Mouse (Mus musculus) limb, embryonic 15.5 days (tissue): ENCODE measurements around the gene Surf6. TPM values are rescaled to one million over a fixed set of nuclear protein-coding genes. Genes with fewer than 3 reads are reported as not detected.

Source experiments
- ATAC-seq: fragments of 200-750 bp; cut with Nextera tagmentation; 2 replicates; pipeline ENCODE4 v1.8.0; 2017; ENCODE audit warnings: low read depth, moderate TSS enrichment; ENCODE audit not compliant: insufficient number of reproducible peaks, low FRiP score, low TSS enrichment
- H3K27ac ChIP-seq: fragments of 300-500 bp; sonication (generic); 2 replicates; pipeline ENCODE4 v1.5.1; 2015; ENCODE audit warnings: moderate library complexity, mild to moderate bottlenecking, inconsistent platforms
- H3K27me3 ChIP-seq: fragments of 300-500 bp; sonication (generic); 2 replicates; pipeline ENCODE4 v1.6.1; 2015; ENCODE audit warnings: inconsistent platforms
- H3K36me3 ChIP-seq: fragments of 300-500 bp; sonication (generic); 2 replicates; pipeline ENCODE4 v1.6.1; 2015; ENCODE audit warnings: inconsistent platforms
- H3K4me1 ChIP-seq: fragments of 300-500 bp; sonication (generic); 2 replicates; pipeline ENCODE4 v1.6.1; 2015; ENCODE audit warnings: inconsistent platforms
- H3K4me2 ChIP-seq: fragments of 300-500 bp; sonication (generic); 2 replicates; pipeline ENCODE4 v1.6.1; 2015; ENCODE audit warnings: mild to moderate bottlenecking, inconsistent platforms
- H3K4me3 ChIP-seq: fragments of 300-500 bp; sonication (generic); 2 replicates; pipeline ENCODE4 v1.5.1; 2015; ENCODE audit warnings: mild to moderate bottlenecking, inconsistent platforms
- H3K9ac ChIP-seq: fragments of 300-500 bp; sonication (generic); 2 replicates; pipeline ENCODE4 v1.6.1; 2015; ENCODE audit warnings: inconsistent platforms
- H3K9me3 ChIP-seq: fragments of 300-500 bp; sonication (generic); 2 replicates; pipeline ENCODE4 v1.6.1; 2016; ENCODE audit warnings: inconsistent platforms
- WGBS: fragments of 180-500 bp; shearing (Covaris S2); methylation state at CpG from one replicate; pipeline ENCODE4 v1.1.7; 2015; 5-methylcytosine and 5-hydroxymethylcytosine counted together
- polyA plus RNA-seq: library from polyadenylated mRNA; unstranded; fragments of >200 nt; fragmentation: Nextera tagmentation; extraction: Ambion mirVana; gene quantifications from 2 replicates; pipeline ENCODE4 v1.2.1, GENCODE M21; 2015

The Surf6 gene
- 26.2 and 27.2 TPM in 2 replicates for polyA plus RNA-seq

GRCm38 (mm10) chr2:26902467-26903220 lies at the start of gene Surf6:
Gene Surf6 (minus strand): TSS chr2:26902879.
- under 1% methylated on average over 41 of the region's 41 CpGs for WGBS

GRCm38 (mm10) chr2:26952193-26952592 lies 49.5 kb upstream of the Surf6 start:
- Histone ChIP-seq H3K4me2 (no peak overlapping the region), H3K4me1 (no peaks in the 10 kb centered on the region), H3K9ac (no peak overlapping the region), H3K27ac (no peak overlapping the region), H3K36me3 (peaks cover 73% of the 10 kb centered on the region), H3K4me3 (no peak overlapping the region), H3K27me3 (no peaks in the 10 kb centered on the region), H3K9me3 (no peaks in the 10 kb centered on the region)
- no peak for ATAC-seq
- 92% methylated on average over 4 of the region's 4 CpGs for WGBS

More at GRCm38 (mm10) chr2:26902467-26903220, at the start of gene Surf6:
- peaks cover 23% of the 10 kb centered on the region for H3K4me1 ChIP-seq
- no peaks in the 10 kb centered on the region for H3K9me3 ChIP-seq
- ATAC-seq: peak; percentile 91
- peak within 1 kb of the TSS; percentile 91 for H3K27ac ChIP-seq
- H3K36me3 ChIP-seq: peaks cover 59% of the 10 kb centered on the region
- peak within 1 kb of the TSS; percentile 82 for H3K4me3 ChIP-seq
- H3K27me3 ChIP-seq: no peaks in the 10 kb centered on the region
- H3K4me2 ChIP-seq: peak within 1 kb of the TSS; percentile 64
- peak within 1 kb of the TSS; percentile 74 for H3K9ac ChIP-seq

- Histone ChIP-seq H3K4me2 (no peak overlapping the region), H3K27me3 (no peaks in the 10 kb centered on the region), H3K36me3 (peaks cover 71% of the 10 kb centered on the region)
Measured at GRCm38 (mm10) chr2:26951346-26951905, 48.7 kb upstream of the Surf6 start.

GRCm38 (mm10) chr2:26950411-26950810 lies 47.7 kb upstream of the Surf6 start:
- H3K4me1 ChIP-seq: no peaks in the 10 kb centered on the region
- H3K36me3 ChIP-seq: peaks cover 61% of the 10 kb centered on the region
- no peak overlapping the region for H3K4me2 ChIP-seq
- no peak overlapping the region for H3K4me3 ChIP-seq
- H3K9me3 ChIP-seq: no peaks in the 10 kb centered on the region
- WGBS: 85% methylated on average over 2 of the region's 2 CpGs
- no peak overlapping the region for H3K9ac ChIP-seq
- H3K27me3 ChIP-seq: no peaks in the 10 kb centered on the region
- no peak for ATAC-seq
- H3K27ac ChIP-seq: no peak overlapping the region

More at GRCm38 (mm10) chr2:26951346-26951905, 48.7 kb upstream of the Surf6 start:
- WGBS: 89% methylated on average over 8 of the region's 8 CpGs
- Histone ChIP-seq H3K4me1 (no peaks in the 10 kb centered on the region), H3K9ac (no peak overlapping the region), H3K4me3 (no peak overlapping the region), H3K27ac (no peak overlapping the region), H3K9me3 (no peaks in the 10 kb centered on the region)
- no peak for ATAC-seq

GRCm38 (mm10) chr2:26943253-26943652 lies 40.6 kb upstream of the Surf6 start:
- no peak overlapping the region for H3K9ac ChIP-seq
- H3K27me3 ChIP-seq: no peaks in the 10 kb centered on the region; the same call in 1 of the 2 replicates
- H3K4me1 ChIP-seq: no peaks in the 10 kb centered on the region
- H3K4me3 ChIP-seq: no peak overlapping the region
- no peak overlapping the region for H3K27ac ChIP-seq
- H3K4me2 ChIP-seq: no peak overlapping the region
- no peak for ATAC-seq
- no peaks in the 10 kb centered on the region for H3K9me3 ChIP-seq
- 0 out of 2 replicates have a peak, but pooled peaks cover 5% of the 10 kb centered on the region for H3K36me3 ChIP-seq
- WGBS: 88% methylated on average over 3 of the region's 3 CpGs

- no peaks in the 10 kb centered on the region; the same call in 1 of the 2 replicates for H3K27me3 ChIP-seq
- no peak overlapping the region for H3K9ac ChIP-seq
- H3K9me3 ChIP-seq: no peaks in the 10 kb centered on the region
- no peaks in the 10 kb centered on the region for H3K36me3 ChIP-seq
- ATAC-seq: no peak
- H3K4me1 ChIP-seq: no peaks in the 10 kb centered on the region
- 38% methylated on average over 5 of the region's 5 CpGs for WGBS
- H3K4me3 ChIP-seq: no peak overlapping the region
- H3K4me2 ChIP-seq: no peak overlapping the region
- no peak overlapping the region for H3K27ac ChIP-seq
Measured at GRCm38 (mm10) chr2:26941539-26941938, 38.9 kb upstream of the Surf6 start.

GRCm38 (mm10) chr2:26936425-26936824 lies 33.7 kb upstream of the Surf6 start:
- no peak overlapping the region for H3K9ac ChIP-seq
- H3K9me3 ChIP-seq: no peaks in the 10 kb centered on the region
- H3K27ac ChIP-seq: no peak overlapping the region
- no peak for ATAC-seq
- H3K4me3 ChIP-seq: no peak overlapping the region
- peaks cover 12% of the 10 kb centered on the region for H3K4me1 ChIP-seq
- WGBS: 72% methylated on average over 1 of the region's 1 CpGs
- no peak overlapping the region for H3K4me2 ChIP-seq
- 0 out of 2 replicates have a peak, but pooled peaks cover 3% of the 10 kb centered on the region for H3K36me3 ChIP-seq
- no peaks in the 10 kb centered on the region for H3K27me3 ChIP-seq

- Histone ChIP-seq H3K4me2 (no peak overlapping the region), H3K36me3 (peaks cover 14% of the 10 kb centered on the region), H3K4me3 (no peak overlapping the region), H3K9ac (no peak overlapping the region), H3K27me3 (no peaks in the 10 kb centered on the region), H3K4me1 (peaks cover 23% of the 10 kb centered on the region), H3K9me3 (no peaks in the 10 kb centered on the region), H3K27ac (no peak overlapping the region)
- 84% methylated on average over 2 of the region's 2 CpGs for whole genome bisulfite sequencing
- no peak for ATAC-seq
Measured at GRCm38 (mm10) chr2:26935286-26935685, 32.6 kb upstream of the Surf6 start.

- H3K9me3 ChIP-seq: no peaks in the 10 kb centered on the region
- H3K4me2 ChIP-seq: peak within 1 kb of the TSS; percentile 50
- ATAC-seq: peak; percentile 94
- peaks cover 31% of the 10 kb centered on the region for H3K4me1 ChIP-seq
- H3K9ac ChIP-seq: peak within 1 kb of the TSS; percentile 100
- under 1% methylated on average over 60 of the region's 70 CpGs for WGBS
- peak within 1 kb of the TSS; percentile 94 for H3K27ac ChIP-seq
- H3K36me3 ChIP-seq: peaks cover 31% of the 10 kb centered on the region
- no peaks in the 10 kb centered on the region for H3K27me3 ChIP-seq
- peak within 1 kb of the TSS; percentile 94 for H3K4me3 ChIP-seq
Measured at GRCm38 (mm10) chr2:26933304-26934055, 30.8 kb upstream of the Surf6 start, which contains the start of the genes Surf4 and Stkld1. Gene Surf4 (minus strand): TSS chr2:26933928. Gene Stkld1 (plus strand): TSS chr2:26934047.

- Histone ChIP-seq H3K27me3 (no peaks in the 10 kb centered on the region), H3K4me3 (peak overlapping the region; percentile 94), H3K36me3 (peaks cover 37% of the 10 kb centered on the region), H3K27ac (peak overlapping the region; percentile 94), H3K4me1 (peaks cover 36% of the 10 kb centered on the region), H3K9me3 (no peaks in the 10 kb centered on the region), H3K4me2 (peak overlapping the region; percentile 50), H3K9ac (peak overlapping the region; percentile 100)
- ATAC-seq: peak; percentile 7; the same call in 1 of the 2 replicates
- under 1% methylated on average over 46 of the region's 49 CpGs for WGBS
Measured at GRCm38 (mm10) chr2:26932473-26933303, 30.0 kb upstream of the Surf6 start.

- Histone ChIP-seq H3K9ac (no peak overlapping the region), H3K27me3 (no peaks in the 10 kb centered on the region), H3K27ac (no peak overlapping the region), H3K4me3 (no peak overlapping the region), H3K9me3 (no peaks in the 10 kb centered on the region), H3K36me3 (peaks cover 59% of the 10 kb centered on the region), H3K4me2 (no peak overlapping the region), H3K4me1 (peaks cover 36% of the 10 kb centered on the region)
- ATAC-seq: no peak
- 46% methylated on average over 1 of the region's 1 CpGs for WGBS
Measured at GRCm38 (mm10) chr2:26930390-26930789, 27.7 kb upstream of the Surf6 start.
